Mouse (Mus musculus) cerebellum, adult 2 months (tissue): ENCODE data around the gene Dot1l. TPM values are rescaled to one million over a fixed set of nuclear protein-coding genes. Genes with fewer than 3 reads are reported as not detected.

ENCODE experiments used
- DNase-seq, 2 experiments: peaks; one replicate each; pipeline ENCODE4 v3.0.0; 2021
- H3K27ac ChIP-seq: fragments of 200-500 bp; 2 replicates; pipeline ENCODE4 v1.5.1; 2012; ENCODE audit warnings: low read length, control low read depth, inconsistent platforms; ENCODE audit not compliant: insufficient read depth
- H3K27me3 ChIP-seq: fragments of 200-500 bp; 2 replicates; pipeline ENCODE4 v1.6.1; 2012; ENCODE audit warnings: inconsistent platforms, mild to moderate bottlenecking, low read length, moderate library complexity; ENCODE audit not compliant: control insufficient read depth, insufficient read depth
- H3K4me1 ChIP-seq: fragments of 200-500 bp; 2 replicates; pipeline ENCODE4 v1.6.1; 2011; ENCODE audit warnings: low read length; ENCODE audit not compliant: control insufficient read depth, insufficient read depth
- H3K4me3 ChIP-seq: fragments of 200-500 bp; replicated peaks from 2 replicates; pipeline ENCODE3; 2011; ENCODE audit warnings: mild to moderate bottlenecking, low read depth, low read length, control low read depth; ENCODE audit not compliant: insufficient read depth
- CTCF ChIP-seq: fragments of 200-500 bp; IDR thresholded peaks from 2 replicates; pipeline ENCODE4 v1.5.1; 2011; ENCODE audit warnings: low read depth, mild to moderate bottlenecking, control low read depth, low read length, moderate library complexity, borderline replicate concordance; ENCODE audit not compliant: insufficient read depth
- POLR2A ChIP-seq: fragments of 200-500 bp; IDR thresholded peaks from 2 replicates; pipeline ENCODE4 v1.6.1; 2011; ENCODE audit warnings: low read length, control low read depth, borderline replicate concordance; ENCODE audit not compliant: insufficient read depth
- WGBS: fragments of 180-500 bp; shearing (Covaris S2); methylation state at CpG from one replicate; pipeline ENCODE4 v1.1.7; 2018; 5-methylcytosine and 5-hydroxymethylcytosine counted together
- polyA plus RNA-seq: library from polyadenylated mRNA; depleted of rRNA; stranded (reverse); fragments of >200 nt; gene quantifications from 2 replicates; pipeline ENCODE4 v1.2.3, GENCODE M21; 2012; rRNA removed

The Dot1l gene
- 101 and 115 TPM in 2 replicates for polyA plus RNA-seq

GRCm38 (mm10) chr10:80754594-80755290, at the start of gene Dot1l:
Dot1l (plus strand) TSS chr10:80755206.
- Histone ChIP-seq H3K4me1 (peaks cover 40% of the 10 kb centered on the region), H3K4me3 (peak within 1 kb of the TSS; percentile 97), H3K27ac (peak within 1 kb of the TSS; percentile 84), H3K27me3 (no peaks in the 10 kb centered on the region)
- TF ChIP-seq CTCF (no peak), POLR2A (peak; percentile 51; the same call in 1 of the 2 replicates)
- DNase-seq, result peak; percentile 98
- under 1% methylated on average over 54 of the region's 57 CpGs for WGBS

- Histone ChIP-seq H3K4me1 (peaks cover 25% of the 10 kb centered on the region), H3K27me3 (no peaks in the 10 kb centered on the region), H3K27ac (no peak overlapping the region), H3K4me3 (no peak overlapping the region)
- DNase-seq, result no peak
- TF ChIP-seq POLR2A, result no peak
- no peak for TF ChIP-seq CTCF
- WGBS, result 36% methylated on average over 3 of the region's 3 CpGs
Observed at GRCm38 (mm10) chr10:80705479-80705878, 49.5 kb upstream of the Dot1l start.

- Histone ChIP-seq H3K4me3 (no peak overlapping the region), H3K4me1 (peaks cover 3% of the 10 kb centered on the region), H3K27me3 (no peaks in the 10 kb centered on the region), H3K27ac (no peak overlapping the region)
- DNase-seq, result no peak
- no peak for TF ChIP-seq POLR2A
- TF ChIP-seq CTCF, result no peak
- WGBS, result 59% methylated on average over 3 of the region's 3 CpGs
Observed at GRCm38 (mm10) chr10:80710834-80711233, 44.2 kb upstream of the Dot1l start.

DNA sequence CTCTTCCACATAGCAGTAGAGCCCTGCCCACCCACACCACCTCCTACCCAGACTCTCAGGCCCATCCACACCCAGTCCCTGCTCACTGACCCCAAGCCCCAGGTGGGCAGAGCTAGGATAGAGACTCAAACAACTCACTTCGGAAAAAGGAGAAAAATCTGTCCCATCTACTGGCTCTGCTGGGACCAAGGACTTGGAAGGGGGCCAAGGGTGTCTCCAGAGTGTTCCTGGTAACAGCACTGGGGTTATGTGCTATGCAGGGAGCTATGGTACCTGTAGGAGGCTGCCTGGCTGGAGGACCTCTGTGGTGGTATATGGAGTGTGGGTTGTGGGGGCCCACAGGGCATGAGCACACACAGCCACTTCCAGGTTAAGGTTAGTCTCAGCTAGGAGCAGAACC, 37.7 kb upstream of the Dot1l start:
- 37% methylated on average over 1 of the region's 1 CpGs for WGBS
- no peak for DNase-seq
- TF ChIP-seq POLR2A (no peak), CTCF (no peak)
- no peaks in the 10 kb centered on the region for H3K27me3 ChIP-seq
- no peak overlapping the region for H3K27ac ChIP-seq
- H3K4me3 ChIP-seq, result no peak overlapping the region
- H3K4me1 ChIP-seq, result no peaks in the 10 kb centered on the region

- Histone ChIP-seq H3K4me1 (peaks cover 19% of the 10 kb centered on the region), H3K4me3 (no peak overlapping the region), H3K27me3 (no peaks in the 10 kb centered on the region), H3K27ac (no peak overlapping the region)
- no peak for DNase-seq
- TF ChIP-seq POLR2A (no peak), CTCF (no peak)
- 77% methylated on average over 5 of the region's 5 CpGs for WGBS
Observed at GRCm38 (mm10) chr10:80727369-80728127, 27.5 kb upstream of the Dot1l start.

- TF ChIP-seq CTCF (no peak), POLR2A (no peak)
- no peaks in the 10 kb centered on the region for H3K27me3 ChIP-seq
- H3K4me3 ChIP-seq, result no peak overlapping the region
- 13% methylated on average over 6 of the region's 6 CpGs for WGBS
- DNase-seq, result peak; percentile 54 to 71
- H3K4me1 ChIP-seq, result peaks cover 55% of the 10 kb centered on the region
- peak overlapping the region; percentile 61 for H3K27ac ChIP-seq
Observed at GRCm38 (mm10) chr10:80732611-80733101, 22.4 kb upstream of the Dot1l start.

- Histone ChIP-seq H3K4me1 (peaks cover 49% of the 10 kb centered on the region), H3K27ac (peak overlapping the region; percentile 73), H3K4me3 (no peak overlapping the region), H3K27me3 (no peaks in the 10 kb centered on the region)
- 3% methylated on average over 5 of the region's 5 CpGs for WGBS
- TF ChIP-seq CTCF (no peak), POLR2A (no peak)
- peak; percentile 69 to 82 for DNase-seq
Observed at GRCm38 (mm10) chr10:80736731-80737130, 18.3 kb upstream of the Dot1l start.
